Mouse (Mus musculus): ENCODE data around the gene Lect2. TPM values are rescaled to one million over a fixed set of nuclear protein-coding genes. Genes with fewer than 3 reads are reported as not detected.

Lect2 gene
- polyA plus RNA-seq, 1 experiment from 2014 or later = 0.88 TPM

DNA sequence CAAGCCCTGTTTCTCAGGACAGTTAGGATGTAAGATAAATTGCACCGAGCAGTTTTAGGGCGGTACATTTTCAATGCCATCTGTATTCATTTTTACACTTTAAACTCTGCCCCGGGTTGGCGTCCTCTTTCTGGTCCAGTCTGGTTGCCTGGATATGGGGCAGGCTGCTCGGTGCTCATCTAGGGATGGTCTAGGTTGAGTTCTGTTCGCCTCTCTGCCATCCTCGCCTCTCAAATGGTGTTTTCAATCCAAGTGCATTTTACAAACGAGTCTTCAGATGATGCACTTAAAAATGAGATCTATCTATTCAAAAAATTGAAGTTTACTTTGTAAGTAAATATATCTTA lies 25.5 kb downstream of the Lect2 start:
- Histone ChIP-seq H3K4me2 (ENCODE audit: low read length) (peak overlapping the region; percentile 95), H3K4me3 (replicated peaks; ENCODE audit: low read depth, low read length) (peak overlapping the region; percentile 50), H3K27ac (peak overlapping the region; percentile 31; the same call in 1 of the 2 replicates), H3K27me3 (ENCODE audit: insufficient read depth, low read length) (no peaks in the 10 kb centered on the region), H3K9ac (ENCODE audit: low read depth, low read length) (peak overlapping the region; percentile 54), H3K4me1 (replicated peaks; ENCODE audit: insufficient read depth, low read length) (no peaks in the 10 kb centered on the region), H3K36me3 (ENCODE audit: insufficient read depth, low read length) (no peaks in the 10 kb centered on the region), H3K9me3 (replicated peaks; ENCODE audit: low read length) (no peaks in the 10 kb centered on the region)
- no peak for TF ChIP-seq CTCF (IDR thresholded peaks at IDR 0.05; ENCODE audit: low read depth)
- DNase-seq (ENCODE audit: low spot score) = no peak
- ATAC-seq (replicated peaks; ENCODE audit: low FRiP score, low read depth) = peak; percentile 1; the same call in 1 of the 2 replicates
- WGBS = 4% methylated on average over 8 of the region's 8 CpGs

- no peak for TF ChIP-seq CTCF (IDR thresholded peaks at IDR 0.05; ENCODE audit: low read depth)
- H3K27ac ChIP-seq = peak within 1 kb of the TSS; percentile 31; the same call in 1 of the 2 replicates
- no peaks in the 10 kb centered on the region for H3K4me1 ChIP-seq (replicated peaks; ENCODE audit: insufficient read depth, low read length)
- no peaks in the 10 kb centered on the region for H3K36me3 ChIP-seq (ENCODE audit: insufficient read depth, low read length)
- peak; percentile 100 for ATAC-seq (replicated peaks; ENCODE audit: low FRiP score, low read depth)
- H3K9me3 ChIP-seq (replicated peaks; ENCODE audit: low read length) = no peaks in the 10 kb centered on the region
- H3K4me3 ChIP-seq (replicated peaks; ENCODE audit: low read depth, low read length) = peak within 1 kb of the TSS; percentile 50
- WGBS = under 1% methylated on average over 56 of the region's 56 CpGs
- H3K9ac ChIP-seq (ENCODE audit: low read depth, low read length) = peak within 1 kb of the TSS; percentile 54
- H3K4me2 ChIP-seq (ENCODE audit: low read length) = peak within 1 kb of the TSS; percentile 95
- H3K27me3 ChIP-seq (ENCODE audit: insufficient read depth, low read length) = no peaks in the 10 kb centered on the region
- DNase-seq (ENCODE audit: low spot score) = peak; percentile 94
Observed at GRCm38 (mm10) chr13:56522081-56522820, 26.1 kb downstream of the Lect2 start, which contains the start of gene Fbxl21. Gene Fbxl21, plus strand, starts transcription at chr13:56522472.

DNA sequence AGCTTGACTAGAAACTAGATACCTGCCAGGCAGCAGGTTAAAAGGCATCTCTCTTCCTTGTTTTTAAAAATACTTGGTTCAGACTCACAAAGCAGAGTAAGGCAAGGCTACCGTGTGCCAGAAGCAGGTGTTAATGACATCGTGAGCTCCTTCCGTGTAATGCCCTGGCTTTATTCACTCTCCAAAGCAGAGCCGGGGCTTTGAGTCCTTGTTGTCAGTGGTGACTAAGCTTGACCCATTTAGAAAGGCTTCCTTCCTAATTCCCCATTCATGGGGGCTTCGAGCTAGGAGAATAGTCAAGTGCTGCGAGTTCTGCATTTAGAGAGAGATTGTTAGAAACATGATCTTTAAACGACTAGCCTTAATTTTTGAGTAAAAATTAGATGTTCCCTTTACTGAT lies 31.5 kb downstream of the Lect2 start:
- WGBS = 59% methylated on average over 7 of the region's 7 CpGs
- Histone ChIP-seq H3K27ac (no peak overlapping the region), H3K9ac (ENCODE audit: low read depth, low read length) (no peak overlapping the region), H3K9me3 (replicated peaks; ENCODE audit: low read length) (no peaks in the 10 kb centered on the region), H3K36me3 (ENCODE audit: insufficient read depth, low read length) (no peaks in the 10 kb centered on the region), H3K4me2 (ENCODE audit: low read length) (no peak overlapping the region), H3K4me1 (replicated peaks; ENCODE audit: insufficient read depth, low read length) (no peaks in the 10 kb centered on the region), H3K4me3 (replicated peaks; ENCODE audit: low read depth, low read length) (no peak overlapping the region), H3K27me3 (ENCODE audit: insufficient read depth, low read length) (no peaks in the 10 kb centered on the region)
- ATAC-seq (replicated peaks; ENCODE audit: low FRiP score, low read depth) (no peak), DNase-seq (ENCODE audit: low spot score) (no peak)
- TF ChIP-seq CTCF (IDR thresholded peaks at IDR 0.05; ENCODE audit: low read depth) = no peak

DNA sequence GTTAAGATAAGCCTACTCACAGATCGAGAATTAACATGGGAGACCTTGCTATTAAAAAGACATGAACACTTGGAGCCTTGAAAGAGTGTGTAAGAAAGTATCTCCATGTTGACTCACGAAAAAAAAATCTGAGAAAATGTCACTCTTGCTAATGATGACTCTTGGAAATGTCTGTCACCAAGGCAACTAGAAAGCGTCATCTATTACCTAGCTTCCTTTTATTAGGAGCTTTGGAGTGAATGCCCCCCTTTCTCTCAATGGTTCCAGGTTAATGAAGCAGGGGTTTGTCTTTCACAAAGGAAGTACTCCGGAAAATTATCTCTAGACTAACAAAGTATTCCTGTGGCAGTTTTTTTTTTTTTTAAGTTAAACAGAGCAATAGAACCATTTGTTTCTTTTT lies 32.0 kb downstream of the Lect2 start:
- Histone ChIP-seq H3K27ac (no peak overlapping the region), H3K9ac (ENCODE audit: low read depth, low read length) (no peak overlapping the region), H3K4me1 (replicated peaks; ENCODE audit: insufficient read depth, low read length) (no peaks in the 10 kb centered on the region), H3K9me3 (replicated peaks; ENCODE audit: low read length) (no peaks in the 10 kb centered on the region), H3K36me3 (ENCODE audit: insufficient read depth, low read length) (no peaks in the 10 kb centered on the region), H3K4me2 (ENCODE audit: low read length) (no peak overlapping the region), H3K4me3 (replicated peaks; ENCODE audit: low read depth, low read length) (no peak overlapping the region), H3K27me3 (ENCODE audit: insufficient read depth, low read length) (no peaks in the 10 kb centered on the region)
- no peak for TF ChIP-seq CTCF (IDR thresholded peaks at IDR 0.05; ENCODE audit: low read depth)
- WGBS = 66% methylated on average over 4 of the region's 4 CpGs
- no peak for DNase-seq (ENCODE audit: low spot score)
- ATAC-seq (replicated peaks; ENCODE audit: low FRiP score, low read depth) = no peak

DNA sequence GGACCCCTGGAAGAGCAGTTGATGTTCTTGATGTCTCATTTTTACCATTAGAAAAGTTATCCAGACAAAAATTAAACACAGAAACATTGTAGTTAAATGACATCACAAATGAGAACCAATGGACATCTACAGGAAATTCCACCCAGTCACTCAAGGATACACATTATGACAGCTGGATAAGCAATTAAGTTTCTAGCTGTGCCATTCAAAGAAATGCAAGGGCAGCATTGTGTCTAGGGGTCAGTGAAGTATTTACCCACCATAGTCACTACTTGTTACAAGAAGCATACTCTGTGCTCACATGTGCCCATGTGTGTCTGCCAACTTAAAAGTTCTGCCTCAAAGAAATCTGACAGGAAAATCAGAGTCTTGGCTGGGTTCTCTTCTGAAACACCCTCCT lies 34.7 kb downstream of the Lect2 start:
- H3K9me3 ChIP-seq (replicated peaks; ENCODE audit: low read length) = no peaks in the 10 kb centered on the region
- H3K4me1 ChIP-seq (replicated peaks; ENCODE audit: insufficient read depth, low read length) = no peaks in the 10 kb centered on the region
- no peak overlapping the region for H3K9ac ChIP-seq (ENCODE audit: low read depth, low read length)
- TF ChIP-seq CTCF (IDR thresholded peaks at IDR 0.05; ENCODE audit: low read depth) = no peak
- no peak for DNase-seq (ENCODE audit: low spot score)
- no peak overlapping the region for H3K4me2 ChIP-seq (ENCODE audit: low read length)
- H3K4me3 ChIP-seq (replicated peaks; ENCODE audit: low read depth, low read length) = no peak overlapping the region
- H3K27ac ChIP-seq = no peak overlapping the region
- no peak for ATAC-seq (replicated peaks; ENCODE audit: low FRiP score, low read depth)
- H3K36me3 ChIP-seq (ENCODE audit: insufficient read depth, low read length) = no peaks in the 10 kb centered on the region
- H3K27me3 ChIP-seq (ENCODE audit: insufficient read depth, low read length) = no peaks in the 10 kb centered on the region

- no peak for DNase-seq (ENCODE audit: low spot score)
- Histone ChIP-seq H3K9ac (ENCODE audit: low read depth, low read length) (no peak overlapping the region), H3K4me2 (ENCODE audit: low read length) (no peak overlapping the region), H3K36me3 (ENCODE audit: insufficient read depth, low read length) (no peaks in the 10 kb centered on the region), H3K4me3 (replicated peaks; ENCODE audit: low read depth, low read length) (no peak overlapping the region), H3K4me1 (replicated peaks; ENCODE audit: insufficient read depth, low read length) (no peaks in the 10 kb centered on the region), H3K9me3 (replicated peaks; ENCODE audit: low read length) (no peaks in the 10 kb centered on the region), H3K27me3 (ENCODE audit: insufficient read depth, low read length) (no peaks in the 10 kb centered on the region), H3K27ac (no peak overlapping the region)
- no peak for TF ChIP-seq CTCF (IDR thresholded peaks at IDR 0.05; ENCODE audit: low read depth)
- 0 out of 2 replicates have a peak, but pooled peaks have one; percentile 29 for ATAC-seq (replicated peaks; ENCODE audit: low FRiP score, low read depth)
- WGBS = 76% methylated on average over 2 of the region's 2 CpGs
Observed at GRCm38 (mm10) chr13:56509796-56510195, 38.5 kb downstream of the Lect2 start.
